ENCODE assay signal across 19 mouse cellular contexts in genomic region chr12:83781640-83782278, GRCm38 (mm10). TPM values are rescaled to one million over a fixed set of nuclear protein-coding genes. Genes with fewer than 3 reads are reported as not detected.
DNase-seq lines count a peak whose midpoint lies in the region; ATAC-seq and TF ChIP-seq lines count a peak whose summit lies in the region.
"Had no signal": no experiment of that assay in that cellular context is flagged by ENCODE, and none has a peak within 500 bp of the region (broad histone marks: within the 10 kb centered on the region; RNA-seq: fewer than 3 reads in every experiment).

No protein-coding gene starts in this region.

- no peak overlapping the region for H3K4me2 ChIP-seq in hindbrain, postnatal 0 days (ENCODE audit: low read depth, low read length)
- H3K4me2 ChIP-seq in hindbrain, embryonic 14.5 days (replicated peaks): no peak overlapping the region
- no peak overlapping the region for H3K4me2 ChIP-seq in midbrain, postnatal 0 days (ENCODE audit: low read depth, low read length, poor library complexity, severe bottlenecking)
- H3K4me2 ChIP-seq in midbrain, embryonic 14.5 days (ENCODE audit: low read length): no peak overlapping the region
- H3K4me2 ChIP-seq: forebrain, embryonic 15.5 days; heart, embryonic 12.5 days; liver, embryonic 12.5 days; lung, embryonic 14.5 days had no signal

- peak; percentile 61 for ATAC-seq in hindbrain, postnatal 0 days
- no peak for ATAC-seq in hindbrain, embryonic 14.5 days (ENCODE audit: low FRiP score)
- ATAC-seq in midbrain, postnatal 0 days (ENCODE audit: low FRiP score): no peak
- ATAC-seq in midbrain, embryonic 14.5 days (ENCODE audit: low FRiP score, low TSS enrichment): no peak
- no peak for ATAC-seq in CD4-positive, CD25-positive, alpha-beta regulatory T cell, adult 4 months
- ATAC-seq: forebrain, embryonic 15.5 days; liver, embryonic 12.5 days had no signal

- H3K4me3 ChIP-seq in hindbrain, postnatal 0 days (ENCODE audit: low read length): no peak overlapping the region
- no peak overlapping the region for H3K4me3 ChIP-seq in hindbrain, embryonic 14.5 days (replicated peaks; ENCODE audit: low read length)
- H3K4me3 ChIP-seq in midbrain, postnatal 0 days (ENCODE audit: low read depth, low read length): no peak overlapping the region
- no peak overlapping the region for H3K4me3 ChIP-seq in midbrain, embryonic 14.5 days (replicated peaks; ENCODE audit: low read depth, low read length)
- H3K4me3 ChIP-seq: forebrain, embryonic 15.5 days; heart, embryonic 12.5 days; liver, embryonic 12.5 days had no signal

- H3K27me3 ChIP-seq in hindbrain, postnatal 0 days (ENCODE audit: insufficient read depth, low read length): no peaks in the 10 kb centered on the region
- H3K27me3 ChIP-seq in hindbrain, embryonic 14.5 days (ENCODE audit: control insufficient read depth, insufficient read depth, low read length): no peaks in the 10 kb centered on the region
- no peaks in the 10 kb centered on the region for H3K27me3 ChIP-seq in midbrain, postnatal 0 days (ENCODE audit: insufficient read depth, low read length)
- no peaks in the 10 kb centered on the region for H3K27me3 ChIP-seq in midbrain, embryonic 14.5 days (ENCODE audit: control insufficient read depth, insufficient read depth, low read length)
- H3K27me3 ChIP-seq: CH12.LX; forebrain, embryonic 15.5 days had no signal

- peak; percentile 12 to 22 for DNase-seq in cerebellum, adult 18-20 months
- DNase-seq in cerebellum, adult 11-12 months: no peak
- DNase-seq in hindbrain, postnatal 0 days (ENCODE audit: low spot score): peak; percentile 55
- no peak for DNase-seq in hindbrain, embryonic 14.5 days (ENCODE audit: low spot score)
- DNase-seq in midbrain, postnatal 0 days (ENCODE audit: low spot score): peak; percentile 38
- no peak for DNase-seq in midbrain, embryonic 14.5 days
- peak; percentile 25 to 35 for DNase-seq in cerebellum, postnatal 36 days
- DNase-seq: adrenal gland, adult 8-10 months; gastrocnemius, postnatal 36 days; layer of hippocampus, postnatal 36 days; lung, embryonic 14.5 days; lung, postnatal 4 days; thymus, postnatal 14 days had no signal

- H3K36me3 ChIP-seq in hindbrain, postnatal 0 days (ENCODE audit: insufficient read depth, low read length): no peaks in the 10 kb centered on the region
- no peaks in the 10 kb centered on the region for H3K36me3 ChIP-seq in hindbrain, embryonic 14.5 days (replicated peaks; ENCODE audit: control insufficient read depth, insufficient read depth)
- H3K36me3 ChIP-seq in midbrain, postnatal 0 days (ENCODE audit: insufficient read depth, low read length): no peaks in the 10 kb centered on the region
- H3K36me3 ChIP-seq in midbrain, embryonic 14.5 days (ENCODE audit: control insufficient read depth, insufficient read depth, low read length): no peaks in the 10 kb centered on the region
- H3K36me3 ChIP-seq: forebrain, embryonic 15.5 days; heart, embryonic 12.5 days; liver, embryonic 12.5 days had no signal

- peak overlapping the region; percentile 56; the same call in 1 of the 2 replicates for H3K27ac ChIP-seq in hindbrain, postnatal 0 days
- H3K27ac ChIP-seq in hindbrain, embryonic 14.5 days: no peak overlapping the region
- no peak overlapping the region for H3K27ac ChIP-seq in midbrain, postnatal 0 days (ENCODE audit: low read depth, low read length)
- H3K27ac ChIP-seq in midbrain, embryonic 14.5 days (replicated peaks; ENCODE audit: low read depth, low read length): no peak overlapping the region
- H3K27ac ChIP-seq: forebrain, embryonic 15.5 days; liver, embryonic 12.5 days had no signal

- no peak overlapping the region for H3K9ac ChIP-seq in hindbrain, postnatal 0 days (replicated peaks; ENCODE audit: low read length)
- H3K9ac ChIP-seq in hindbrain, embryonic 14.5 days: no peak overlapping the region
- H3K9ac ChIP-seq in midbrain, postnatal 0 days (replicated peaks; ENCODE audit: low read length, poor library complexity, severe bottlenecking): no peak overlapping the region
- H3K9ac ChIP-seq in midbrain, embryonic 14.5 days (replicated peaks; ENCODE audit: low read length): no peak overlapping the region
- H3K9ac ChIP-seq: forebrain, embryonic 15.5 days; heart, embryonic 12.5 days; liver, embryonic 12.5 days; lung, embryonic 14.5 days had no signal

- H3K4me1 ChIP-seq in hindbrain, postnatal 0 days (ENCODE audit: insufficient read depth, low read length): no peaks in the 10 kb centered on the region
- H3K4me1 ChIP-seq in hindbrain, embryonic 14.5 days (replicated peaks; ENCODE audit: control insufficient read depth, insufficient read depth, low read length): no peaks in the 10 kb centered on the region
- H3K4me1 ChIP-seq in midbrain, postnatal 0 days (ENCODE audit: insufficient read depth, low read length): no peaks in the 10 kb centered on the region
- H3K4me1 ChIP-seq in midbrain, embryonic 14.5 days (ENCODE audit: control insufficient read depth, insufficient read depth, low read length): no peaks in the 10 kb centered on the region
- H3K4me1 ChIP-seq: heart, embryonic 12.5 days; liver, embryonic 12.5 days had no signal

- H3K9me3 ChIP-seq in hindbrain, postnatal 0 days (ENCODE audit: low read length): no peaks in the 10 kb centered on the region
- H3K9me3 ChIP-seq in hindbrain, embryonic 14.5 days (ENCODE audit: control insufficient read depth, low read length): no peaks in the 10 kb centered on the region
- no peaks in the 10 kb centered on the region for H3K9me3 ChIP-seq in midbrain, postnatal 0 days (ENCODE audit: low read length)
- H3K9me3 ChIP-seq in midbrain, embryonic 14.5 days (ENCODE audit: control insufficient read depth, low read length): no peaks in the 10 kb centered on the region
- H3K9me3 ChIP-seq: forebrain, embryonic 15.5 days; heart, embryonic 12.5 days; liver, embryonic 12.5 days had no signal

- TF ChIP-seq CTCF in hindbrain, postnatal 0 days (IDR thresholded peaks at IDR 0.05; ENCODE audit: low read depth): no peak
- no peak for TF ChIP-seq CTCF in midbrain, postnatal 0 days (IDR thresholded peaks at IDR 0.05)

- WGBS in hindbrain, postnatal 0 days: 51% methylated on average over 23 of the region's 23 CpGs
- WGBS in hindbrain, embryonic 14.5 days: 72% methylated on average over 23 of the region's 23 CpGs
- 80% methylated on average over 23 of the region's 23 CpGs for WGBS in midbrain, postnatal 0 days
- 72% methylated on average over 23 of the region's 23 CpGs for WGBS in midbrain, embryonic 14.5 days

RNA-seq across cellular contexts. Expression of gene Papln, which starts 18.3 kb away (rescaled TPM):
- 3.0 and 4.9 TPM in 2 replicates for total RNA-seq in hindbrain, postnatal 0 days (2014; rRNA removed)
- polyA plus RNA-seq in hindbrain, postnatal 0 days (2015; fragmentation: Nextera tagmentation; extraction: Ambion mirVana): 0.39 and 0.44 TPM in 2 replicates
- polyA plus RNA-seq in hindbrain, embryonic 14.5 days (2014; fragmentation: Nextera tagmentation; extraction: Ambion mirVana): 0.26 and 0.44 TPM in 2 replicates
- total RNA-seq in midbrain, postnatal 0 days (2014; rRNA removed): 2.4 and 2.7 TPM in 2 replicates
- 0.33 and 0.37 TPM in 2 replicates for polyA plus RNA-seq in midbrain, postnatal 0 days (2015; fragmentation: Nextera tagmentation; extraction: Ambion mirVana)
- 0.11 and 0.24 TPM in 2 replicates for polyA plus RNA-seq in midbrain, embryonic 14.5 days (2014; fragmentation: Nextera tagmentation; extraction: Ambion mirVana)
- not detected for polyA plus RNA-seq in CD4-positive, CD25-positive, alpha-beta regulatory T cell, adult 4 months (2017; shearing (Covaris generic))
- polyA plus RNA-seq: limb, embryonic 11.5 days had no signal

Comparison
In these comparisons a context has a peak if more than half of its experiments do, and no peak if none do; other contexts are left out.
1. DNase-seq: peak in cerebellum, adult 18-20 months (2 of 2), hindbrain, postnatal 0 days (single experiment), midbrain, postnatal 0 days (single experiment) and cerebellum, postnatal 36 days (2 of 2); none in cerebellum, adult 11-12 months (single experiment), hindbrain, embryonic 14.5 days (single experiment) and midbrain, embryonic 14.5 days (single experiment).